Mouse (Mus musculus): ENCODE measurements around the gene Slc25a25. TPM values are rescaled to one million over a fixed set of nuclear protein-coding genes. Genes with fewer than 3 reads are reported as not detected.

Gene Slc25a25
- polyA plus RNA-seq, 1 experiment from 2014 or later: 17.8 TPM

DNA sequence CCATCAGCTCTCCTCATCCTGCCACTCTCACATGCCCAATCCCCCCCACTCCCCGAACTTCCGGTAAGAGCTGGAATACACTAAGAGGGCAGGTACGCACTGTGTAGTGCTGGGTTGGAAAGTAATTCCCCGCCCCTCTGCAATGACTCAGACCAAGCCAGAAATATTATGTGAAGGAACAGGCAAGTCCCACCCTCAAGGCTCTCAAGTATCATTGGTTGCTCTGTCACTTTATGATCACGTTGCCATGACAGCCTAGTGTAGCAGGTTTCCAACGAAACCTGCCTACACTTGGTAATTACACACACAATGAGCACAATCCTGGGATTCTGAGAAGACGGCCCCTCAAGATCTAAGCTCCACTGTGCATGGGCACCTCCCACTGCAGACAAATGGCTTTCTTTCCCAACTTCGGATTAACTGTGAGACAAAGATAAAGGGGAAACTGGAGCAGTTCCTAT lies 23.0 kb downstream of the Slc25a25 start:
- 37% methylated on average over 8 of the region's 8 CpGs for WGBS
- no peaks in the 10 kb centered on the region for H3K36me3 ChIP-seq (ENCODE audit: control insufficient read depth, insufficient read depth, low read length)
- peak overlapping the region; percentile 78 for H3K27ac ChIP-seq (ENCODE audit: low read depth)
- H3K27me3 ChIP-seq (replicated peaks; ENCODE audit: control insufficient read depth, insufficient read depth, low read length): no peaks in the 10 kb centered on the region
- peak; percentile 69 for DNase-seq (ENCODE audit: low spot score)
- peak; percentile 84 for ATAC-seq (replicated peaks; ENCODE audit: low FRiP score, low TSS enrichment, low read depth)
- H3K4me1 ChIP-seq (replicated peaks; ENCODE audit: control insufficient read depth, insufficient read depth, low read length): peaks cover 52% of the 10 kb centered on the region
- peak overlapping the region; percentile 38 for H3K4me2 ChIP-seq (ENCODE audit: low read length)
- H3K9me3 ChIP-seq (ENCODE audit: control insufficient read depth, low read length): no peaks in the 10 kb centered on the region
- H3K4me3 ChIP-seq (ENCODE audit: low read depth, low read length): no peak overlapping the region; the same call in 1 of the 2 replicates
- no peak overlapping the region for H3K9ac ChIP-seq (ENCODE audit: low read length)

- Histone ChIP-seq H3K4me1 (replicated peaks; ENCODE audit: control insufficient read depth, insufficient read depth, low read length) (peaks cover 57% of the 10 kb centered on the region), H3K4me3 (ENCODE audit: low read depth, low read length) (no peak overlapping the region), H3K27ac (ENCODE audit: low read depth) (no peak overlapping the region), H3K27me3 (replicated peaks; ENCODE audit: control insufficient read depth, insufficient read depth, low read length) (no peaks in the 10 kb centered on the region), H3K4me2 (ENCODE audit: low read length) (no peak overlapping the region), H3K36me3 (ENCODE audit: control insufficient read depth, insufficient read depth, low read length) (no peaks in the 10 kb centered on the region), H3K9ac (ENCODE audit: low read length) (no peak overlapping the region), H3K9me3 (ENCODE audit: control insufficient read depth, low read length) (no peaks in the 10 kb centered on the region)
- DNase-seq (ENCODE audit: low spot score) (no peak), ATAC-seq (replicated peaks; ENCODE audit: low FRiP score, low TSS enrichment, low read depth) (no peak)
- WGBS: 85% methylated on average over 5 of the region's 5 CpGs
Measured at GRCm38 (mm10) chr2:32427720-32428119, 23.5 kb downstream of the Slc25a25 start.

DNA sequence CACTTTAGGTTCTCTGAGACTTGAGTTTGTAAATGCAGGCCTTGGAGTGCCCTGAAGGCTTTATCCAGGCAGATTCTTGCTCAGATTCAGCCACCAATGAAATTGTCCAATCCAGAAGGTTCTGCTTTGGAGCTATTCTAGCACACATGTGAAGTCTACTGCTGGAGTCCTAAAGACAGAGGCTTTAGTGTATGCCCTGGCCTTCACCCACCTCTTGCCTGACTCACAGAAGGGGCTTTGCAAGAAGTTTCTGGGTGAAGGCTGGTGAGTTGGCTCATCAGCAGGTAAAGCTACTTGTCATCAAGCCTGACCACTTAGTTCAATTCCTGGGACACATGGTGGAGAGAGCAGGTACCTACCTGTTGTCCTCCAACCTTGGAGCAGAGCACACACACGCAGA lies 25.1 kb downstream of the Slc25a25 start:
- H3K4me2 ChIP-seq (ENCODE audit: low read length): no peak overlapping the region
- H3K27me3 ChIP-seq (replicated peaks; ENCODE audit: control insufficient read depth, insufficient read depth, low read length): no peaks in the 10 kb centered on the region

GRCm38 (mm10) chr2:32425568-32425967 lies 25.7 kb downstream of the Slc25a25 start:
- Histone ChIP-seq H3K4me2 (ENCODE audit: low read length) (no peak overlapping the region), H3K36me3 (ENCODE audit: control insufficient read depth, insufficient read depth, low read length) (peaks cover 9% of the 10 kb centered on the region), H3K4me3 (ENCODE audit: low read depth, low read length) (no peak overlapping the region), H3K4me1 (replicated peaks; ENCODE audit: control insufficient read depth, insufficient read depth, low read length) (peaks cover 56% of the 10 kb centered on the region), H3K9me3 (ENCODE audit: control insufficient read depth, low read length) (no peaks in the 10 kb centered on the region), H3K27me3 (replicated peaks; ENCODE audit: control insufficient read depth, insufficient read depth, low read length) (no peaks in the 10 kb centered on the region), H3K27ac (ENCODE audit: low read depth) (peak overlapping the region; percentile 86), H3K9ac (ENCODE audit: low read length) (no peak overlapping the region)
- WGBS: 38% methylated on average over 5 of the region's 5 CpGs
- no peak for DNase-seq (ENCODE audit: low spot score)
- no peak for ATAC-seq (replicated peaks; ENCODE audit: low FRiP score, low TSS enrichment, low read depth)

More for the DNA sequence above, 25.1 kb downstream of the Slc25a25 start:
- 96% methylated on average over 1 of the region's 1 CpGs for WGBS
- ATAC-seq (replicated peaks; ENCODE audit: low FRiP score, low TSS enrichment, low read depth): no peak
- DNase-seq (ENCODE audit: low spot score): no peak
- peaks cover 59% of the 10 kb centered on the region for H3K4me1 ChIP-seq (replicated peaks; ENCODE audit: control insufficient read depth, insufficient read depth, low read length)
- peaks cover 3% of the 10 kb centered on the region for H3K36me3 ChIP-seq (ENCODE audit: control insufficient read depth, insufficient read depth, low read length)
- no peak overlapping the region for H3K9ac ChIP-seq (ENCODE audit: low read length)
- H3K4me3 ChIP-seq (ENCODE audit: low read depth, low read length): no peak overlapping the region
- no peaks in the 10 kb centered on the region for H3K9me3 ChIP-seq (ENCODE audit: control insufficient read depth, low read length)
- peak overlapping the region; percentile 86; the same call in 1 of the 2 replicates for H3K27ac ChIP-seq (ENCODE audit: low read depth)

GRCm38 (mm10) chr2:32424796-32425195 lies 26.4 kb downstream of the Slc25a25 start:
- Histone ChIP-seq H3K36me3 (ENCODE audit: control insufficient read depth, insufficient read depth, low read length) (peaks cover 17% of the 10 kb centered on the region), H3K9ac (ENCODE audit: low read length) (0 out of 2 replicates have a peak overlapping the region, but pooled peaks have one; percentile 8), H3K27me3 (replicated peaks; ENCODE audit: control insufficient read depth, insufficient read depth, low read length) (no peaks in the 10 kb centered on the region), H3K27ac (ENCODE audit: low read depth) (peak overlapping the region; percentile 86), H3K4me1 (replicated peaks; ENCODE audit: control insufficient read depth, insufficient read depth, low read length) (peaks cover 49% of the 10 kb centered on the region), H3K4me3 (ENCODE audit: low read depth, low read length) (no peak overlapping the region), H3K4me2 (ENCODE audit: low read length) (no peak overlapping the region), H3K9me3 (ENCODE audit: control insufficient read depth, low read length) (no peaks in the 10 kb centered on the region)
- DNase-seq (ENCODE audit: low spot score) (no peak), ATAC-seq (replicated peaks; ENCODE audit: low FRiP score, low TSS enrichment, low read depth) (no peak)
- 47% methylated on average over 3 of the region's 3 CpGs for WGBS

GRCm38 (mm10) chr2:32423481-32424331 lies 27.5 kb downstream of the Slc25a25 start:
- peak overlapping the region; percentile 69 for H3K4me2 ChIP-seq (ENCODE audit: low read length)
- no peaks in the 10 kb centered on the region for H3K9me3 ChIP-seq (ENCODE audit: control insufficient read depth, low read length)
- H3K27me3 ChIP-seq (replicated peaks; ENCODE audit: control insufficient read depth, insufficient read depth, low read length): no peaks in the 10 kb centered on the region
- H3K36me3 ChIP-seq (ENCODE audit: control insufficient read depth, insufficient read depth, low read length): peaks cover 27% of the 10 kb centered on the region
- ATAC-seq (replicated peaks; ENCODE audit: low FRiP score, low TSS enrichment, low read depth) (peak; percentile 86), DNase-seq (ENCODE audit: low spot score) (peak; percentile 82)
- WGBS: 1% methylated on average over 14 of the region's 14 CpGs
- H3K4me3 ChIP-seq (ENCODE audit: low read depth, low read length): peak overlapping the region; percentile 28
- peaks cover 38% of the 10 kb centered on the region for H3K4me1 ChIP-seq (replicated peaks; ENCODE audit: control insufficient read depth, insufficient read depth, low read length)
- peak overlapping the region; percentile 14; the same call in 1 of the 2 replicates for H3K9ac ChIP-seq (ENCODE audit: low read length)
- peak overlapping the region; percentile 86 for H3K27ac ChIP-seq (ENCODE audit: low read depth)

DNA sequence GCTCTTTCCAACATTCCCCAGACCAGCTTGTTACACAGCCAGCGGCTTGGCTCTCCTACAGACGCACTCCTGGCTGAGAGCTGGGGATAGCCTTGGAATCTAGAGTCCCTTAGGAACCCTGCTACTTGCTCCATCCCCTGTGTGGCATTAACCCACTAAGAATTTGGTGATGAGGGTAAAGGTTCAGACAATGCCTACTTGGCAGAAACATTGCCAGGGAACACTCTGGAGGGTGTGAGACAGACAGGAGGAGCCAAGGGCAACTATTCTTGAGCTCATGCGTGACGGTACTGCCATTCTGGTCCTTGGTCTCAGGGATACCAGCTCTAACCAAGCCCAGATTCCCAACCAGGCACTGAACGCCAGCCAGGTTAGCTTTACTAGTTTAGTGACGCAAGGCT lies 29.4 kb downstream of the Slc25a25 start:
- no peak for DNase-seq (ENCODE audit: low spot score)
- WGBS: 95% methylated on average over 6 of the region's 6 CpGs
- ATAC-seq (replicated peaks; ENCODE audit: low FRiP score, low TSS enrichment, low read depth): no peak
- Histone ChIP-seq H3K4me1 (replicated peaks; ENCODE audit: control insufficient read depth, insufficient read depth, low read length) (peaks cover 31% of the 10 kb centered on the region), H3K9me3 (ENCODE audit: control insufficient read depth, low read length) (no peaks in the 10 kb centered on the region), H3K4me2 (ENCODE audit: low read length) (no peak overlapping the region), H3K9ac (ENCODE audit: low read length) (no peak overlapping the region), H3K27me3 (replicated peaks; ENCODE audit: control insufficient read depth, insufficient read depth, low read length) (no peaks in the 10 kb centered on the region), H3K4me3 (ENCODE audit: low read depth, low read length) (no peak overlapping the region), H3K36me3 (ENCODE audit: control insufficient read depth, insufficient read depth, low read length) (peaks cover 46% of the 10 kb centered on the region), H3K27ac (ENCODE audit: low read depth) (no peak overlapping the region)

DNA sequence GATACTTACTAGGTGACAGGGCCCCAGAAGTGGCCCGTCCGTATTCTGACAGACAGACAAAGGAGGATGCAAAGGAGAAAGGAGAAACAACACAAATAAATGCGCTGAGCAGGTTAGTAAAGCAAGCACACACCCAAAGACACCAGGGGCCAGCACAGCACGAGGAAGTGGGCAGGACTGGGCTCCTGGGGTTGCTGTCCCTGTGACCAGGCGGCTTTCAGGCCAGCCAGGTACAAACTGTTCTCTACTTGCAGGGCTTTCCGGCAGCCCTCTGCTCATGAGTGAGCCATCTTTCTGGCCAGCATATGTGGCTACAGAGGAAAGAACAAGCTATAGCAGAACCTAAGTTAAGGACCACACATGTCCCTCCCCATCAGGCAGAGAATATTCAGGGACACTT lies 30.6 kb downstream of the Slc25a25 start:
- Histone ChIP-seq H3K4me3 (ENCODE audit: low read depth, low read length) (no peak overlapping the region), H3K27ac (ENCODE audit: low read depth) (no peak overlapping the region), H3K4me1 (replicated peaks; ENCODE audit: control insufficient read depth, insufficient read depth, low read length) (peaks cover 30% of the 10 kb centered on the region), H3K4me2 (ENCODE audit: low read length) (no peak overlapping the region), H3K27me3 (replicated peaks; ENCODE audit: control insufficient read depth, insufficient read depth, low read length) (no peaks in the 10 kb centered on the region), H3K9ac (ENCODE audit: low read length) (no peak overlapping the region), H3K9me3 (ENCODE audit: control insufficient read depth, low read length) (no peaks in the 10 kb centered on the region), H3K36me3 (ENCODE audit: control insufficient read depth, insufficient read depth, low read length) (peaks cover 58% of the 10 kb centered on the region)
- DNase-seq (ENCODE audit: low spot score): no peak
- no peak for ATAC-seq (replicated peaks; ENCODE audit: low FRiP score, low TSS enrichment, low read depth)
- WGBS: 82% methylated on average over 6 of the region's 6 CpGs
